Mouse (Mus musculus): ENCODE data around the gene Ccdc3. TPM values are rescaled to one million over a fixed set of nuclear protein-coding genes. Genes with fewer than 3 reads are reported as not detected.
"Not testable (repeated sequence)": the region's sequence is repeated elsewhere in the genome, so short reads cannot be mapped to it uniquely, and the experiment has no call there.

Gene Ccdc3
- polyA plus RNA-seq, 1 experiment = 0.96 TPM

GRCm38 (mm10) chr2:5222571-5222970, 85.0 kb downstream of the Ccdc3 start:
- Histone ChIP-seq H3K36me3 (ENCODE audit: control insufficient read depth, insufficient read depth, low read length) (no peaks in the 10 kb centered on the region), H3K27ac (ENCODE audit: insufficient read depth, low read length) (no peak overlapping the region), H3K4me1 (ENCODE audit: control insufficient read depth, insufficient read depth, insufficient read length) (no peaks in the 10 kb centered on the region), H3K27me3 (ENCODE audit: control insufficient read depth, insufficient read depth, low read length) (no peaks in the 10 kb centered on the region), H3K4me3 (ENCODE audit: extremely low read depth, insufficient read depth, insufficient read length) (no peak overlapping the region)
- no peak for DNase-seq (ENCODE audit: low read depth in 1 of 2, low spot score in 2 of 2)
- TF ChIP-seq CTCF (IDR thresholded peaks at IDR 0.05; ENCODE audit: extremely low read depth, insufficient read depth, insufficient read length, insufficient replicate concordance) (no peak), POLR2A (IDR thresholded peaks at IDR 0.05; ENCODE audit: low read depth, low read length) (no peak)
- 59% methylated on average over 2 of the region's 2 CpGs for WGBS

GRCm38 (mm10) chr2:5236846-5237482, 99.4 kb downstream of the Ccdc3 start:
- no peak overlapping the region for H3K4me3 ChIP-seq (ENCODE audit: extremely low read depth, insufficient read depth, insufficient read length)
- 87% methylated on average over 3 of the region's 3 CpGs for WGBS
- H3K27ac ChIP-seq (ENCODE audit: insufficient read depth, low read length) = no peak overlapping the region
- no peaks in the 10 kb centered on the region for H3K4me1 ChIP-seq (ENCODE audit: control insufficient read depth, insufficient read depth, insufficient read length)
- no peaks in the 10 kb centered on the region for H3K36me3 ChIP-seq (ENCODE audit: control insufficient read depth, insufficient read depth, low read length)
- H3K27me3 ChIP-seq (ENCODE audit: control insufficient read depth, insufficient read depth, low read length) = no peaks in the 10 kb centered on the region
- DNase-seq (ENCODE audit: low read depth in 1 of 2, low spot score in 2 of 2) = no peak
- TF ChIP-seq CTCF (IDR thresholded peaks at IDR 0.05; ENCODE audit: extremely low read depth, insufficient read depth, insufficient read length, insufficient replicate concordance) (no peak), POLR2A (IDR thresholded peaks at IDR 0.05; ENCODE audit: low read depth, low read length) (no peak)

- Histone ChIP-seq H3K4me3 (ENCODE audit: extremely low read depth, insufficient read depth, insufficient read length) (no peak overlapping the region), H3K27me3 (ENCODE audit: control insufficient read depth, insufficient read depth, low read length) (no peaks in the 10 kb centered on the region), H3K36me3 (ENCODE audit: control insufficient read depth, insufficient read depth, low read length) (no peaks in the 10 kb centered on the region), H3K4me1 (ENCODE audit: control insufficient read depth, insufficient read depth, insufficient read length) (no peaks in the 10 kb centered on the region), H3K27ac (ENCODE audit: insufficient read depth, low read length) (no peak overlapping the region)
- DNase-seq (ENCODE audit: low read depth in 1 of 2, low spot score in 2 of 2) = no peak
- WGBS = 86% methylated on average over 5 of the region's 5 CpGs
- TF ChIP-seq POLR2A (IDR thresholded peaks at IDR 0.05; ENCODE audit: low read depth, low read length) (no peak), CTCF (IDR thresholded peaks at IDR 0.05; ENCODE audit: extremely low read depth, insufficient read depth, insufficient read length, insufficient replicate concordance) (no peak)
These were observed 100.3 kb downstream of the Ccdc3 start for GRCm38 (mm10) chr2:5237870-5238269.

- Histone ChIP-seq H3K27ac (ENCODE audit: insufficient read depth, low read length) (no peak overlapping the region), H3K4me3 (ENCODE audit: extremely low read depth, insufficient read depth, insufficient read length) (no peak overlapping the region), H3K4me1 (ENCODE audit: control insufficient read depth, insufficient read depth, insufficient read length) (no peaks in the 10 kb centered on the region), H3K27me3 (ENCODE audit: control insufficient read depth, insufficient read depth, low read length) (no peaks in the 10 kb centered on the region), H3K36me3 (ENCODE audit: control insufficient read depth, insufficient read depth, low read length) (no peaks in the 10 kb centered on the region)
- 86% methylated on average over 4 of the region's 4 CpGs for WGBS
- TF ChIP-seq CTCF (IDR thresholded peaks at IDR 0.05; ENCODE audit: extremely low read depth, insufficient read depth, insufficient read length, insufficient replicate concordance) (no peak), POLR2A (IDR thresholded peaks at IDR 0.05; ENCODE audit: low read depth, low read length) (no peak)
- no peak for DNase-seq (ENCODE audit: low read depth in 1 of 2, low spot score in 2 of 2)
These were observed 101.9 kb downstream of the Ccdc3 start for GRCm38 (mm10) chr2:5239492-5239891.

- Histone ChIP-seq H3K27me3 (ENCODE audit: control insufficient read depth, insufficient read depth, low read length) (no peaks in the 10 kb centered on the region), H3K36me3 (ENCODE audit: control insufficient read depth, insufficient read depth, low read length) (no peaks in the 10 kb centered on the region), H3K4me1 (ENCODE audit: control insufficient read depth, insufficient read depth, insufficient read length) (no peaks in the 10 kb centered on the region), H3K4me3 (ENCODE audit: extremely low read depth, insufficient read depth, insufficient read length) (no peak overlapping the region), H3K27ac (ENCODE audit: insufficient read depth, low read length) (no peak overlapping the region)
- no peak for DNase-seq (ENCODE audit: low read depth in 1 of 2, low spot score in 2 of 2)
- TF ChIP-seq POLR2A (IDR thresholded peaks at IDR 0.05; ENCODE audit: low read depth, low read length) = no peak
- TF ChIP-seq CTCF (IDR thresholded peaks at IDR 0.05; ENCODE audit: extremely low read depth, insufficient read depth, insufficient read length, insufficient replicate concordance) = no peak
- 72% methylated on average over 6 of the region's 6 CpGs for WGBS
These were observed 103.9 kb downstream of the Ccdc3 start for GRCm38 (mm10) chr2:5241469-5241897.

- WGBS = 92% methylated on average over 6 of the region's 6 CpGs
- not testable (repeated sequence) for H3K4me3 ChIP-seq (ENCODE audit: extremely low read depth, insufficient read depth, insufficient read length); H3K4me1 ChIP-seq (ENCODE audit: control insufficient read depth, insufficient read depth, insufficient read length); H3K27me3 ChIP-seq (ENCODE audit: control insufficient read depth, insufficient read depth, low read length); H3K27ac ChIP-seq (ENCODE audit: insufficient read depth, low read length); H3K36me3 ChIP-seq (ENCODE audit: control insufficient read depth, insufficient read depth, low read length); DNase-seq (ENCODE audit: low read depth in 1 of 2, low spot score in 2 of 2)
These were observed 111.6 kb downstream of the Ccdc3 start for GRCm38 (mm10) chr2:5249199-5249598.

- no peak for DNase-seq (ENCODE audit: low read depth in 1 of 2, low spot score in 2 of 2)
- 82% methylated on average over 12 of the region's 12 CpGs for WGBS
These were observed 112.4 kb downstream of the Ccdc3 start for GRCm38 (mm10) chr2:5249969-5250368.

More at GRCm38 (mm10) chr2:5249969-5250368, 112.4 kb downstream of the Ccdc3 start:
- TF ChIP-seq POLR2A (IDR thresholded peaks at IDR 0.05; ENCODE audit: low read depth, low read length) (no peak), CTCF (IDR thresholded peaks at IDR 0.05; ENCODE audit: extremely low read depth, insufficient read depth, insufficient read length, insufficient replicate concordance) (no peak)
- H3K27me3 ChIP-seq (ENCODE audit: control insufficient read depth, insufficient read depth, low read length) = no peaks in the 10 kb centered on the region
- H3K27ac ChIP-seq (ENCODE audit: insufficient read depth, low read length) = no peak overlapping the region
- H3K36me3 ChIP-seq (ENCODE audit: control insufficient read depth, insufficient read depth, low read length) = no peaks in the 10 kb centered on the region
- no peak overlapping the region for H3K4me3 ChIP-seq (ENCODE audit: extremely low read depth, insufficient read depth, insufficient read length)
- H3K4me1 ChIP-seq (ENCODE audit: control insufficient read depth, insufficient read depth, insufficient read length) = no peaks in the 10 kb centered on the region
